Mouse (Mus musculus): ENCODE results near the gene Mxra7.
"Not testable (repeated sequence)": the region's sequence is repeated elsewhere in the genome, so short reads cannot be mapped to it uniquely, and the experiment has no call there.

Mxra7 gene

DNA sequence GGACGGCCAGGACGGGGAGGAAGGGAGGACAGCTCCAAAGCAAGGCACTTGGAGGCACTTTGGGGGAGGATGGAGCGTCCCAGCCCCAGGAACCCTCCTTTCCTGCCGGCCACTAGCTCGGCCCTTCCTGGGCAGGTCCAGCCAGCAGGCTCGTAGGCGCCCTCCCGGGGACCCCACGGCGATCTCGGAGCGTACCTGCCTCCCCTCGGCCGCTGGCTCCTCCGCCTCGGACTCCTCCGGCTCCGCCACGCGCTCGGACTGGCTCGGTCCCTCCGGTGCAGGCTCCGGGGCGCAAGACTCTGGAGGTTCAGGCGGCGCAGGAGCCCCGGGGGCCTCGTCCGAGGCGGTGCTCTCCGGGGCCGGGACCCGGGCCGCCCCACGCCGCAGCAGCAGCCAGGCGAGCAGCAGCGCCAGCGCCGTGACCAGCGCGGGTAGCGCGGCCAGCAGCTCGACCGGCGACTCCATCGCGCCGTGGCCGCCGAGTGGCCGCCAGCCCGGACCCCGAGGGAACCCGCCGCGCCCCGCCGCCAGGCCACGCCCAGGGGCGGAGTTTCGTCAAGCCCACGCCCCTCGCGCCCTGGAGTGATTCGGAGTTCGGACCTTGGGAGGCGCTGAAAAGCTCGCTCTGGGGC is at the start of gene Mxra7:
Gene Mxra7, minus strand, starts transcription at position 513 of the 632 bp plus-strand sequence.
- DNase-seq: peak; percentile 90

DNA sequence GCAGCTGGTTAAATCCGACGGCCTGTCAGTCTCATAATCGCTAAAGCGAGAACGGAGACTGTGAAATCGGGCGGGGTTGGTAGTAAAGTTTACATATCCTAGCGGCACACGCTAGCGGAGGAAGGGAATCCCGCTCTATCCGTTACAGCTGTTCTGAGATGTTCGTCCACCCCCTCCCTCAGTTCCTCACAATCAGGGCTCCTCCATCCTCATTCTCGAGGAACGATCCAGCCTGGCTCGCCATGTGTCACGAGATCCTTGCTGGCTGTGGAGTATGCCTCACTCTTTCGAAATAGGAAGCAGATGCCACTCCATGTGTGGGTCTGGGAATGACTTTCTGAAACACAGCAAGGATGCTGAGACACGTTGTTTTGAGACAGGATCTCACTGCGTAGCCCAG is 46.1 kb upstream of the Mxra7 start:
- no peak for DNase-seq

DNA sequence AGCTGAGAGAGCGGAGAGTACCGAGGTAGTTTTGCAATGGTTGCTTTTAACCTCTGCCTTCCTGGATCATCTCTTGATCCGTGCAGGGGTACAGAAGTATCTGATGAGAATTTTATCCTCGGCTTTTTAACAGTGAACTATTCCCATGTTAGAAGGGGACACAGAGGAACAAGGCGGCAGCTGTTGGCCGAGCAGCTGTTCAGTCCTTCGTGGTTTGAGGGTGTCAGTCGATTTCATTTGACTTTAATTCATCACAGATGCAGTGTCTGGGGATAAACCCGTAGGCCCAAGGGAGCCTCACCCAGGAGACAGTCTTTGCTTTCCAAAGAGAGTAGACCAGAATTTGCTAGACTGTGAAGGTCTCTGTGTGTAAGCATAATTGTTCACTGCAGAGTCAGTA is 43.7 kb upstream of the Mxra7 start:
- DNase-seq: no peak

DNA sequence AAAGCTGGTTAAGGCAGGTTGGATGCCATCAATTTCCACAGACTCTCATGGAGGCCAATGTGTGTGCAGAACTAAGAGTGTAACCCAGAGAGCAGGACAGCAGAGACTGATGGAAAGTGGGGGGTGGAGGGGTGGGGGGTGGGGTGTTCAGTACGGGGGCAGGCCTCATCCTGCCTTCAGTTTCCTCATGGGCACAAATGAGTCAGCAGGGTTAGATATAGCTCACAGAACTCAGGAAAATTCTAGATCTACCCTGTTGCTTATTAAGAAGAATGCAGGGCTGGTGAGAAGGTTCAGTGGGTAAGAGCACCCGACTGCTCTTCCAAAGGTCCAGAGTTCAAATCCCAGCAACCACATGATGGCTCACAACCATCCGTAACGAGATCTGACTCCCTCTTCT is 41.8 kb upstream of the Mxra7 start:
- no peak for DNase-seq

DNA sequence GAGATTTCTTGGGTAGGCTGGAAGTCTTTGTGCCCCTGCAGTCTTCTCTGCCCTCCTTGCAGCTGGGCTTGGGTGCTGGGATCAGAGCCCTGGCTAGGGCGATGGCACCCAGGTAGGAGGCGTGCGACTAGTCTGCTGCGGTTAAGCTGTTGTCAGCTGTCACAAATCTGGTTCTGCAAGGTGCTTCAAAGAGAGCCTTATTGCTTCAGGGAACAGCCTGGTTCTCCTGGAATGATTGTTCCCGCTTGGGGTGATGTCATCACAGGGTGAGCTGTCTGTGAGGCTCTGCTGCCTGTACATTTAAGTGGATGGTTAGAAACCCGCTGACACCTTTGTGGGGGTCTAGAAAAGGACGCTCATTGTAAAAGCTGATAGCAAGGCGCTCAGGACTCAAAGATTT is 41.4 kb upstream of the Mxra7 start:
- no peak for DNase-seq

DNA sequence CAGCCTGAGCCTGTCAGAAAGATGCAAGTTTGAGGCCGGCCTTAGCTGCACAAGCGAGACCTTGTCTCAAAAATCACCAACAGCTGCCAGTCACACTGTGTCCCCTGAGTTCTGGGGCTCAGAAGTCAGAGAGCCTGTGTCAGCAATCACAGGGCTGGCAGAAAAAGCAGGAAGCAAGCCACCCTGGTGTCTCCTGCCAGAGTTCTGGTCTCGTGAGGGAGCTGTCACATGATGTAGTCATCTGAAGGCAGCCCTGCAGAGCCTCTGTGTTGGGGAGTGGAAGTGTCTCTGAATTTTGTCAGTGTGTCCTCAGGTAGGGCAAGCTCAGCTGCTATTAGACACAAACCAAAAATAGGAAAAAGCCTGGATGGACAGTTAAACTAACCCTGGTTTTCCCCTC is 40.3 kb upstream of the Mxra7 start:
- DNase-seq: no peak

DNA sequence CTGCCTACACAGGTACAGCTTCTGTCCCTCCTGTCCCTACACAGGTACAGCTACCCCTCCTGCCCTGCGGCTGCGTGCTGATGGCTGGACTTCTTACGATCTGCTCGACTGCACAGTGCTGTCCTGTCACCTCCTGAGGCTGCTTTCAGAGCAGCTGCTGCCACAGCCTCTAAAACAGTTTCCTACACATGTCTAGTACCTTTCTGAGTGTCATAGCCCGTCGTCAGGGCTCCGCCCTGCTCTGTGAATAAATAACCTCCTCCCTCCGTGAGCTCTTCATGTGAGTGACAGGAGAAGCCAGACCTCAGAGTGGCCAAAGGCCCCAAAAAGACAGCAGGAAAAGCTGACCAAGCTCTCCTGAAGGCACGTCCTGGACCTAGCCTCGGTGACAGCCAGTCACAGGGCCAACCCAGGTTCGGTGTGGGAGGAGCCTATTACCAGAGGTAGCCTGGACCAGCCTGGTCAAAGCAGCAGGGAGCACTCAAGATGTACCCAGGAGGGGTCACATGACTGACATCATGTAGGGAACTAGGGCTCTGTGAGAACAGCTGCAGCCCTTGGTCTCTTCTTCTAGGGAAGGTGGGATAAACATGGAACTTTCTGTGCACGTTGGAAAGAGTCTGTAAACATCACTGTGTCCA is 38.2 kb upstream of the Mxra7 start:
- no peak for DNase-seq

DNA sequence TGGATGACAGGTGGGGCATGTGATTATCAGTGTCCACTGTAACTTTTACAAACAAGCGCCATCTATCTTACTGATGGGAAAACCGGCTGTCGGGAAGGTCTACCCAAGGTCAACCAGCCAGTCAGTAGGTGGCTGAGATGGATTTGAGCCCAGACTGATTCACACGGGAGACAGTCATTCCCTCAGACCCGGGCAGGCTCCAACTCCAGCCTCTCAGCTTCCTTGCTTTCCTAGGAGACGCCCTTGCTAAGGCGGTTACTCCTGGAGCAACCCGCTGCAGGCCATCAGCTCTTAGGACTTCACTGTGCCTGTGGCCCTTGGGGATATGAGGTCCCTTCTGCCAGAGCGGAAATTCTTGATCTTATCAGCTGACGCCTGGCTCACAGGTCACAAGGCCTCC is 36.6 kb upstream of the Mxra7 start:
- DNase-seq: no peak

DNA sequence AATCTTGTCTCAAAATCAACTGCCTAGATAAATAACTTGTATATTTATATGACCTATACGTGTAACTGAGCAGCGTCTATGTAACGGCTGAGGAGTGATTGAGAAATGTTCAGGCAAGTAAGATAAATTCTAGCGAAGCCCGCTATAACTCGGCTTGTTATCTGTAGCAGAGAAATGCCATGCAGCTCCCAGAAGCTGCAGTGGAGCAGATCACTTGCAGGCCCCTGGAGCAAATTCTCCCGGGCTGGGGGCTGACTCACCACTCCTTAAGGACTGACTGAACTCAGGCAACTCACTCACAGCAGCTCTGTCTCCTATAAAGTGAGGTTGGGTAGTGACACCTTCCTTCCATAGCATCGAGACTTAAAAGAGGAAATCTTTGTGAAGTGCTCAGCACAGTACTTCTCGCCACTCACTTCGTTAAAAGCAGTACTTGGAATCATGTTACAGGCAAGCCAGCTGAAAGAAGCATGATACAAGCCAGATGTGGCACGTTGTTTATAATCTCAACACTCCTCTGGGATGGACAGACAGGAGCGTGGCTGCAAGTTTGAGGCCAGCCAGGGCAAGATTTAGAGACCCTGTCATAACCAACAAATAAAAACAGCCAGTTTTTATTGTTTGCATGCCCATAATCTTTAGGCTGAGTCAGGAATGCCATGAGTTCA is 29.5 kb upstream of the Mxra7 start:
- DNase-seq: no peak

DNA sequence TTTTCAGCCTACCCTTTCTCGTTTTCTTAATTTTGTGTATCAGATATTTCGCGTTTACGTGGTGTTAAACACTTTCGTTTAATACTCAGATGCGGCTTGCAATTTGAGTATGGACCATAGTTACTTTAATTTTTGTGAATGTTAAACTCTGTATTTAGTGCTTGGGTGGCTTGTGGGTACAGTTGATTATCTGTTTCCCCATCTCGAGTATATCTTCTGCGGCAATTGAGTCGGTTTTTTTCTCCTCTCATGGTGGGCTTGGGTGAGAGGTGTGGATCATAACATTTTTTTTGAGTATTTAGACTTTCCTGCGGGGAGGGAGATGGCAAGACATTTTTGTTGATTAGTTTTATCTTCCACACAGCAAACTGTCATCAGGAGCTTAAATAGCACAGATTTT is 26.4 kb upstream of the Mxra7 start:
- DNase-seq: no peak

DNA sequence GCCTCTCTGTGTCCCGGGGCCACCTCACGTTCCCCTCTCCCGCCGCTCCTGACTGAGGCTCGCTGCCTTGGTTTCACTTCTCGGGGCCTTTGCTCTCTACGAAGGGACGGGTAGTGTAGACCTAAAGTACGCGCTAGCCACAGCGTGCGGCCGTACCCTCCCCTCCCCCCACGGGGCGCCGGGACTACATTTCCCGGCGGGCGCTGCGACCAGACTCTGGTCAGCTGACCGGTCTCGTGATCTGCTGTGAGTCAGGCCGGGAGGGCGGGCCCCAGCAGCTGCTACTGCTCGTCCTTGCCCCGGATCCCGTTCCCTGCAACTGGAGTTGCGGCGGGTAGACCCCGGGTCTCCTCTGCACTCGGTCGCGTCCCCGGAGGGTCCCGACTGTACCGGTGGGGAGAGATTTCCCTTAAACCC is 25.7 kb upstream of the Mxra7 start:
- peak; percentile 98 for DNase-seq

DNA sequence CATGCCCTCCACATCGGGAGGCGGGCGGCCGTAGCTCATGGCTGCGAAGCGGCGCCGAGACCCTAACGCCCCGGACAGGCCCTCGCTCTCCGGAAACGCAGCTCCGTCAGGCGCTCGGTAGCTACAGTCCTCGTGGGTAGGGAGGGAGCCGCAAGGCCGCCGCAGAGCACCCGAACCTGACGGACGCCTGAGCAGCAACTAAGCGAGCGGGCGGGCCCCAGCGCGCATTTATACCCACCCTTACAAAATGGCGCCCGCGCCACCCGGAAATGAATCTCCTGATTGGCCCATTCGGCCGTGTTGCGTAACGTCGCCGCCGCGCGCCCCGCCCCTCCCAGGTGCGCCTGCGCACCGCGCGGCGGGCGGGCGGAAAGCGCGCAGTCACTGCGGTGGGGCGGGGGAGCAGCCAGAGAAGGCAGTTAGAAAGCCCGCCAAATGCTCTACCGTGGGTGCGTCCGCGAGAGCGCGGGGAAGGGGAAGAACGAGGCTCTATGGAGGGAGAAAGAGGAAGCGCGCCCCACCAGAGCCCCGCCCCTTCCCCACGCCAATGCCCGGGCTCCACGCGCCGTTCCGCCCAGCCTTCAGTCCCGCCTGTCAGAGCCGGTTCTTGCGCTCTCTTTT is 25.2 kb upstream of the Mxra7 start, which contains the start of gene Srsf2:
Gene Srsf2, minus strand, starts transcription at position 204 of the 621 bp plus-strand sequence.
- DNase-seq: peak; percentile 97

DNA sequence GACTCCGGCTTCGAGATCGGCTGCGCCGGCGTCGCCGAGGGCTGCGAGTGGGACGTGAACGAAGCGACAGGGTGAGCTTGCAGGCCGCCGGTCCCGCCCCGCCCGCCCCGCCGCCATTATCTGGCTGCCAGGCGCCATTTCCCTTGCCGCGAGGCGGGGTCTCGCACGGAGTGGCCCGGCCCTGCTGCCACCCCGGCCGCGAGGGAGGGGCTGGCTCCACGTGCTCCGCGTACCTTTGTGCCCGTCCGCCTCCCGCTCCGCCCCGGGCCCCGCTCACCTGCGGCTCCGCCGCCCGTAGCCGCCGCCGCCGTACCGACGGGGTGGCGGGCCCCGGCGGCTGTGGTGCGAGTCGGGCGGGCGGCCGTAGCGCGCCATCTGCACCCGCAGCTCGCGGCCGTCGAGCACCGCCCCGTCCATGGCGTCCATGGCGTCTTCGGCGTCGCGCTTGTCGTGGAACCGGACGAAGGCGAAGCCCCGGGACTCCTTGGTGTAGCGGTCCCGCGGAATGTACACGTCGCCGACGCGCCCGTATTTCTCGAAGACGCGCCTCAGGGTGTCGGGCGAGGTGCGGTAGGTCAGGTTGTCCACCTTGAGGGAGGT is 24.5 kb upstream of the Mxra7 start, which contains the start of gene Mfsd11:
Gene Mfsd11, plus strand, starts transcription at position 150 of the 600 bp plus-strand sequence.
- DNase-seq: peak; percentile 84

DNA sequence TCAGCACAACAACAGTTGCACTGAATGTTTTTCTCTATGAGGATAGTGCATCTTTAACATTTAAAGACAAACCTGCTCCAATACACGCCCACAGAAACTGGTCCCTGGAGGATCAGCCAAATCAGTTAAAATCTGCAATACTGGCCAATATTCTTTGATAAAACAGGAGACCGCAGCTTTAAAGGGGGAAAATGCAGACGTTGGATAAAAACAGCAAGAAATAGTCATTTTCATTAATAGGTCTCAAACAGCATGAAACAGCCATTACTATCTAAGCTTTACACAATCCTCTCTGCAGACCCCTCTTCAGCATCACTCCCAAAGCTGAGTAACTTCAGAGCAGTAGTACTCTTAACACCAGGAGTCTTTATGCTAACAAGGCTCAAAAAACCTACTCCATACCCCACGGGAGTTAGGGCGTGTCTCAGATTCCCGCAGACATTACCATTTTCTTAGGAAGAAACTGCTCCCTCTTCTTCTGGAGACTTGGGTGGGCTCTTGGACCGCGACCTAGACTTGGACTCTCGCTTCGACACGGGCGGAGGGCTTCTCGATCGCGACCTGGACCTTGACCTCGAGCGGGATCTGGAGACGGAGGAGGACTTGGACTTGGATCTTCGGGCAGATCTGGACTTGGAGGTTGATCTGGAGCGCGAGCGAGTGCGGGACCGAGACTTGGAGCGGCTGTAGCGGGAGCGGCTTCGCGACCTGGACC is 23.9 kb upstream of the Mxra7 start:
- DNase-seq: no peak

DNA sequence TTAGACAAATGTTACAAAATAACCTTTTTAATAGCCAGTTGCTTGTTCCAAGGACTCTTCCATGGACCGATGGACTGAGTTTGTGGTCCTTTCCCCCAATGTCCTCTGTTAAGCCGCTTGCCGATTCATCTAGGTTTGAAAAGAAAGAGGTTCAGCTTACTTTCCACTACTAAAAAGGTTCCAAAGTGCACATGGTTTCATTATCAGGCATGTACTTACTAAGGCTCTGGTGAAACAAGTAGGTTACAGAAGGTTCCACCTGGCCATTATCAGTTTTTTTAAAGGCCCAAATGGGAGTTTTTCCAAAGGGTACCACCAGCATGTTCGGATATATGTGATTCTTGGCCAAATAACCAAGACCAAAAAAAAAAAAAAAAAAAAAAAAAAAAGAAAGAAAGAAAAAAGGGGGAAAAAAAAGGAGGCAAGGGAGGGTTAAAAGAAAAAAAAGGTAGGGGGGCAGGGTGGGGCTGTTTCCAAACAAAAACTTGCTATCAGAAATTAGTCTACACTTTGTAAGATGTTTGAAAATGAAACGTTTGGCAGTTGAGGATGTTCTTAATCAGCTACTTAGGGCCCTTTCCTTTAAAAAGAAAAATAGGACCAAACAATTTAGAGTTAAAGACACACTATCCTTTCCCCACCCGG is 23.1 kb upstream of the Mxra7 start:
- DNase-seq: no peak

DNA sequence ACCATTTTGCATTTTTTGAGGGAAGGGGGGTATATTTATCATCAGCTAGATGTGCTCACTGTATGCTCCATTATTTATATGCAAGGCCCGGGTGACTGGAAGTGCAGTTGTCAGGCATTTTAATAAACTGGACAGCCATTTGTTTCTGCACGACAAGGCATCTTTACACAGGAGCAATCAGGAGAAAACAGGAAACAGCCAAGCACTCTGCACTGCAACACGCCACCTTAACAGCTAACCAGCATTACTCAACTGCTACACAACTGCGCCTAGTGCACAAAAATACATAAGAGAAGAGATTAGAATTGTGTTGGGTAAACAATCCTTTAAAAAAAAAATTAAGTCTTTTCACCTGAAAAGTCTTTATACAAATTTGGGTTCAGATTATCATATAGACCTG is 22.2 kb upstream of the Mxra7 start:
- DNase-seq: no peak

DNA sequence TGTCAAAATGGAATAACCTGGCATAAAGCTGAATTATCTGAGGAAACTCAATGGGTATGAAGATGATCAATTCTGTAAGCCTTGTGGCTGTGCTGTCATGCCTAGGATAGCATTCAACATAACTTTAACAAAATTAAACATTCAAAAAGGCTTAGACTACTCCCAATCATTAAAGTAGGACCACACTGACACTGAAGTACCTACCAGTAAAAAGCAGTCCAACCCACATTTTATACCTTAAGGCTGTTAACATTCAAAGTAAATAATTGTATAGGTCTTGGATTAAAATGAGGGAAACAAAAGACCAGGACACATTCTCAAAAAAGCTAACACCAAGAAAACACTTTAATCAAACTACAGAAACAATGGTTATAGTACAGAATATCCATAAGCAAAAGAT is 21.7 kb upstream of the Mxra7 start:
- DNase-seq: no peak

DNA sequence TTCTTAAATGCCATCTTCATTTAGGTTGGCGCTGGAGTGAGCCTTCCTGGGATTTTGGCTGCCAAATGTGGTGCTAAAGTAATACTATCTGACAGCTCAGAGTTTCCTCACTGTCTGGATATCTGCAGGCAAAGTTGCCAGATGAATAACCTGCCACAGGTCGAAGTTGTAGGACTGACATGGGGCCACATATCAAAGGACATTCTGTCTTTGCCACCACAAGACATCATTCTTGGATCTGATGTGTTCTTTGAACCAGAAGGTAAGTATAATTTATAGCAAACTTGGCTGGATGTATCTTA is 21.0 kb upstream of the Mxra7 start:
- not testable (repeated sequence) for DNase-seq

DNA sequence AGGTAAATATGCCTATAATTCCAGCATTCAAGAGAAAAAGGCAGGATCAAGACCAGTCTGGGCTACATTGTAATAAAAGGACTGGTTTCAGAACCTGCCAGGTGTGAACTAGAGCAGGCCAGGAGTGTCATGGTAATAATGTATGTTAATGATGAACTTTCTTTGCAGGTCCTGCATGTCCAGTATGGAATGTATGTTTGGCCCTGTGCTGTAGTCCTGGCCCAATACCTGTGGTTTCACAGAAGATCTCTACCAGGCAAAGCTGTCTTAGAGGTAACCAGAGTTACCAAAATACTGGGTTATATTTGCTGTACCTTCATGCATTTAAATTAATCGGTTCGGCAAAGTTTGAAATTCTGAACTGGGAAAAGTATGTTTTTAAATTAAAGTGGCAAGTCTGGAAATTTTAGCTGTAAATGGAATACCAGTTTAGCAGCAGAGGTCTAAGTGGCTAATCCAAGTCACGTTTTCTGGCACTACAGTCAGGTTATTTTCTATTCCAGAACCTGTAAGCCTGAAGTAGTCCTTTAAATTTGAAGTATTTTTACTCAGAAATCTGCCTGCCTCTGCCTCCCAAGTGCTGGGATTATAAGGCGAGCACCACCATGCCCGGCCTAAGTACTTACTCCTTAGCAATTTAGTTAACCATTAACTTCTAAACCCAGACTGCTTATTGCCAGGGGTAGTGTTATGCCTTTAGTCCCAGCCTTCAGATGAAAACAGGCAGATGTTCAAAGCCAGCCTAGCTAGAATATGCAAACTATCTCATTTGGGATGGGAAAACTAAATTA is 20.4 kb upstream of the Mxra7 start:
- no peak for DNase-seq

DNA sequence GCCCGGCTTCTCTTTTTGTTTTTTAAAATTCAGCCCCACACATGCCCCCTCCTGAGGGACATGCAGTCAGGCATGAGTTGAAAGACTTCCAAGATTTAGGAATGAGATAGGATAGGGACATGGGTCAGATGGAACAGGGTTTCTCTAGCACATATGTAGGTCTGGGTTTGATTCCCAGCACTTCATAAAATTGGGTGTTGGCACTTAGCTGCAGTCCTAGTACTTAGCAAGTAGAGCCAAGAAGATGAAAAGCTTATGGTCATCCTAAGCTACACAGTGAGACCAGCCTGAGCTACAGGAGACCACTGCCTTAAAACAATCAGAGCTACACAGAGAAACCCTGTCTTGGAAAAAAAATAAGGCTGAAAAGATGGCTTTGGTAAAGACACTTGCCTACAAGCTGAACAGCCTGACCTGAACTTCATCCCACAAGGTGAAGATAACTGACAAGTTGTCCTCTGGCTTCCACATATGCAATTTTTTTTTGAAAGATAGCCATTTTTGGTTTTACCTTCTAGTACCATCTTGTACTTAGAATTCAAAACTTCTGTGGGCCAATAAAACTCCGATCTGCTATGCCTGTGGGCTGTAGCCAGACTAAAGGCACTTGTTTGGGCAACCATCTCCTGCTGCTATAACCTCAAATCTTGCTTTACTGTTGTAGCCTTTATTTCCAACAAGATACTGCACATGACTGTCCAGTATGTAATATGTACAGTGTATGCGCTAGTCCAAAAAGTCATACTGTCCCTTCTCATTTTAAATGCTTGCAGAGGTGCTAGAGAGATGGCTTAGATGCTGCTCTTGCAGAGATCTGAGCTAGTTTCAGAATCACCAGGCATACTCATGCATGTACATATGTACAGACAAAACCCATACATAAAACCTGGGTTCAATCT is 19.6 kb upstream of the Mxra7 start:
- no peak for DNase-seq
